Mouse (Mus musculus) embryonic fibroblast, embryonic 13.5 days (primary cell): ENCODE measurements around the gene Eva1b.

Experiments used
- CTCF ChIP-seq: IDR thresholded peaks from 2 replicates; pipeline ENCODE4 v1.5.1; 2011; ENCODE audit warnings: mild to moderate bottlenecking, control low read depth, low read length, moderate library complexity, borderline replicate concordance; ENCODE audit not compliant: insufficient read depth
- POLR2A ChIP-seq: IDR thresholded peaks from 2 replicates; pipeline ENCODE4 v1.6.1; 2011; ENCODE audit warnings: low read depth, mild to moderate bottlenecking, control low read depth, low read length, moderate library complexity

GRCm38 (mm10) chr4:126150949-126151320 is 3.4 kb downstream of the Eva1b start:
- no peak for TF ChIP-seq CTCF
- TF ChIP-seq POLR2A = no peak
